Mouse (Mus musculus) C2C12 (cell line): Measurements from ENCODE around the gene 2610028H24Rik. TPM values are rescaled to one million over a fixed set of nuclear protein-coding genes. Genes with fewer than 3 reads are reported as not detected.

Experiments
- H3K27me3 ChIP-seq: one replicate; pipeline ENCODE4 v1.6.1; 2011; ENCODE audit not compliant: control insufficient read depth, insufficient read depth, insufficient read length
- H3K36me3 ChIP-seq: one replicate; pipeline ENCODE4 v1.6.1; 2011; ENCODE audit not compliant: control insufficient read depth, insufficient read depth
- H3K4me3 ChIP-seq: one replicate; pipeline ENCODE4 v1.5.1; 2011; ENCODE audit warnings: mild to moderate bottlenecking, control low read depth; ENCODE audit not compliant: poor library complexity, insufficient read depth, severe bottlenecking
- H3K79me2 ChIP-seq: one replicate; pipeline ENCODE4 v1.6.1; 2011; ENCODE audit not compliant: control insufficient read depth, insufficient read depth
- H3K79me3 ChIP-seq: one replicate; pipeline ENCODE4 v1.6.1; 2011; ENCODE audit warnings: low read depth, control low read depth
- H3ac ChIP-seq: one replicate; pipeline ENCODE3; 2011; ENCODE audit warnings: low read depth; ENCODE audit not compliant: control insufficient read depth, insufficient read length
- CEBPB ChIP-seq: IDR thresholded peaks from one replicate; pipeline ENCODE4 v1.6.1; 2011; ENCODE audit warnings: low read depth, mild to moderate bottlenecking, control low read depth, moderate library complexity
- CTCF ChIP-seq: IDR thresholded peaks from one replicate; pipeline ENCODE4 v1.5.1; 2011; ENCODE audit not compliant: control insufficient read depth, insufficient read depth, insufficient read length
- FOSL1 ChIP-seq: IDR thresholded peaks from one replicate; pipeline ENCODE4 v1.8.0; 2011; ENCODE audit warnings: mild to moderate bottlenecking, low read length; ENCODE audit not compliant: poor library complexity, insufficient read depth, severe bottlenecking
- MAX ChIP-seq: IDR thresholded peaks from one replicate; pipeline ENCODE4 v1.6.1; 2011; ENCODE audit warnings: mild to moderate bottlenecking, control low read depth
- MYOD1 ChIP-seq: IDR thresholded peaks from one replicate; pipeline ENCODE4 v1.6.1; 2011; ENCODE audit warnings: low read depth; ENCODE audit not compliant: control insufficient read depth, insufficient read length
- MYOG ChIP-seq: IDR thresholded peaks from one replicate; pipeline ENCODE4 v1.6.1; 2011; ENCODE audit not compliant: control insufficient read depth, insufficient read length; ENCODE audit errors: extremely low read depth
- USF1 ChIP-seq: IDR thresholded peaks from one replicate; pipeline ENCODE4 v1.6.1; 2011; ENCODE audit warnings: low read depth, mild to moderate bottlenecking, control low read depth, moderate library complexity
- long read RNA-seq, 2 experiments: library from polyadenylated mRNA; unstranded; transcript quantifications; one replicate each; pipeline ENCODE4 v2.0.0; 2019 to 2020
- polyA plus RNA-seq: library from polyadenylated mRNA; unstranded; fragments of >200 nt; fragmentation: generic; extraction: Trizol; gene quantifications from one replicate; pipeline ENCODE4 v1.2.1, GENCODE M21; 2012; ENCODE audit warnings: missing spikeins

The 2610028H24Rik gene
- not detected for polyA plus RNA-seq
- long read RNA-seq, experiment 1 = 0 reads
- long read RNA-seq, experiment 2 = 0 reads

DNA sequence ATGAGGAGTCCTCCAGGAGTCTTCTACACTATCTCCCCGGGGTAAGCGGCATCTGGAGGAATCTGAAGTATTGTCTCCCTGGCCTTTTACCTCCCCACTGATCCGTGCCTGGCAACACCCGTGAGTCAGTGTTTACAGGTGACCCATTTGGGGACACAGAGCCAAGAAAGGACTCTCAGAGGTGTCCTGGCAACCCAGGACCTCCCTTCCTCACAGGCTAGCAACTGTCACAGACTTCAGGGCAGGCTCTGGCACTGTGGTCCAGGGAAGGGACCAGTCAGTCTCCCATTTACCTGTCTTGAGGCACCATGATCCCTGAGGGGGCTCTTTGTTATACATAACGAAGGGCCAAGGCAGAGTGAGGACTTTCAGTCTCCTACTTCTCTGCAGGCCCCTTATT, at the start of gene 2610028H24Rik:
TSS of gene 2610028H24Rik (plus strand) at position 231 of the 400 bp plus-strand sequence.
- H3K27me3 ChIP-seq = peaks cover 4% of the 10 kb centered on the region
- no peak within 1 kb of the TSS for H3K4me3 ChIP-seq
- TF ChIP-seq CEBPB (no peak), MYOG (no peak), FOSL1 (no peak), CTCF (no peak), MYOD1 (no peak), USF1 (no peak), MAX (no peak)
- no peak within 1 kb of the TSS for H3ac ChIP-seq
- H3K79me2 ChIP-seq = no peaks in the 10 kb centered on the region
- no peaks in the 10 kb centered on the region for H3K36me3 ChIP-seq
- H3K79me3 ChIP-seq = no peaks in the 10 kb centered on the region

DNA sequence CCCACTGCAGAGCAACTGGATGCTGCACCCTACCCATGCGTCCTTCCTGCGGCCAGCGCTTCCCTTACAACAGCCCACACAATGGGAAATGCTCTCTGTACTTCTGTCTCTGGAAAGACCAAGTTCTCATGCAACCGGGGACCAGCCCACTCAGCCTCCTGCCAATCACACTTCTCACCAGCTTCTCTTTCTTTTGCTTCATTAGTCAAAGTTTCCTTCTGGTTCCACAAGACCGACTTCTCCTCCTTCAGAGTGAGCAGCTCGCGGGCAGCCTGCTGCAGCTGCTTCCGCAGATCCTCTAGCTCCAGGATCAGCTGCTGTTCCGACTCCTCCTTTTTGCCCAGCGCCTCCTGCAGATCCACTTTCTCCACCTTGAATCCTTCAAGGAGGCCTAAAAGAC, 40.4 kb upstream of the 2610028H24Rik start:
- Histone ChIP-seq H3K36me3 (peaks cover 87% of the 10 kb centered on the region), H3K79me3 (no peaks in the 10 kb centered on the region), H3K4me3 (no peak overlapping the region), H3K27me3 (no peaks in the 10 kb centered on the region), H3K79me2 (no peaks in the 10 kb centered on the region), H3ac (no peak overlapping the region)
- TF ChIP-seq USF1 = no peak
- TF ChIP-seq MAX = no peak
- no peak for TF ChIP-seq CEBPB

DNA sequence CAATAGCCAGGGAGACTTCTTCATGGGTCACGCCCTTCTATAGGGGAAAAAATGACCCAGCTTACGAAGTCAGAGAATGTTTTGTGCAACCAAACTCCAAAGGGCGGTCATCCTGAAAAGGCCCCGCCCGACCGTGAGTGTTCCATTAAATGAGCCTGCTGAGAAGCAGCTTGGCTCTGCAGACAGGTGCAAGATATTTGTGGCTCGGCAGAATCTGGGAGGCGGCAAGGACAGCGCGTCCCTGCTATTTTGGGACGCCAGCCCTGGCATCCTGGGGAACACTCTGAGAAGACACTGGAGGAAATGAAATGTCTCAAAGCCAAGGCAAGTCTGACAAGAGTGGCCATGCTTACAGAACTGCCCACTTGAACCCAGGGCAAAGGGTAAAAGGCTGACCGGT, 32.1 kb upstream of the 2610028H24Rik start:
- Histone ChIP-seq H3K79me2 (no peaks in the 10 kb centered on the region), H3K4me3 (no peak overlapping the region), H3K36me3 (peaks cover 92% of the 10 kb centered on the region), H3K27me3 (no peaks in the 10 kb centered on the region), H3K79me3 (no peaks in the 10 kb centered on the region), H3ac (no peak overlapping the region)
- TF ChIP-seq FOSL1 (no peak), MAX (no peak), MYOG (no peak), CTCF (no peak), MYOD1 (no peak), CEBPB (no peak)

DNA sequence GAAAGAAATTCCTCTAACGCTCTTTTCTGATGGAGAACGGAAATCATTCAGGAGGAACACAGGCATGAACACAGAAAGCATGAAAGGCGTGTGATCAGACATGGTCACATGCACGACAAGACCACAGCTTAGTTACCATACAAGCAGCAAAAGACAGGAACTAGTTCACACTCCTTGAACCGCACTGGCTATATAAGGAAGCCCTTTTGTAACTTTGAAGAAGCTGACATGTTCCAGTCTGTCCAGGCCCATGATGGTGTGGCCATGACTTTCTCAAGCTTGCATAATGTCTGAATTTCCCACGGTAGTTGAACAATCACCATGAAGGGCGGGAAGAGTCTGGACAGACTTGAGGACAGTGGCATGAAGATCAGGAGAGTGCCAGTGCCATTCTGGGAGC, 23.2 kb upstream of the 2610028H24Rik start:
- Histone ChIP-seq H3K79me2 (no peaks in the 10 kb centered on the region), H3K4me3 (no peak overlapping the region), H3ac (no peak overlapping the region), H3K79me3 (no peaks in the 10 kb centered on the region), H3K27me3 (no peaks in the 10 kb centered on the region), H3K36me3 (peaks cover 82% of the 10 kb centered on the region)
- no peak for TF ChIP-seq MYOD1
- TF ChIP-seq CTCF = no peak
- TF ChIP-seq MYOG = no peak
- no peak for TF ChIP-seq FOSL1
- no peak for TF ChIP-seq CEBPB
- no peak for TF ChIP-seq USF1
- no peak for TF ChIP-seq MAX

DNA sequence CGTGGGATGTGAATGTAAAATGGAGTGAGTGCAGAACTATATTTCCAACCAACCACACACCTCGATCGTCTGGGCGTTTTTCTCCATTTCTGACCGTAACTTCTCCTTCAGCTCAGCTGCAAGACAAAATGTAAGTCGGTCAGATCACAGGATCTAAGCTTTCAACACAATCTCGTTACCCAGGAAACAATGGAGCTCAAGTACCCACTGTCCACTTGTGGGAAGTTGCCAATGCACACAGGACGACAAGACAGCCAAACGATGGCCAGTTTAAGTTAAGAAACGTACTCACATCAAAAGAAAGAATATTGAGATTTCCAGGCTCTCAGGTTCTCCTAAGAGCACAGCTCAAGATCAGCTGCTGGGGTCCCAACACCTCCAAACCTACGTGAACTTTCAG, 15.0 kb upstream of the 2610028H24Rik start:
- Histone ChIP-seq H3K4me3 (no peak overlapping the region), H3K27me3 (no peaks in the 10 kb centered on the region), H3ac (no peak overlapping the region), H3K79me3 (peaks cover 6% of the 10 kb centered on the region), H3K36me3 (peaks cover 94% of the 10 kb centered on the region), H3K79me2 (peaks cover 13% of the 10 kb centered on the region)
- TF ChIP-seq CEBPB (no peak), MYOG (no peak), FOSL1 (no peak), USF1 (no peak), CTCF (no peak), MYOD1 (no peak)
